Comparison of ENCODE assay signal across 8 mouse cellular contexts in genomic region chr16:49616263-49616872, GRCm38 (mm10).
DNase-seq lines count a peak whose midpoint lies in the region; ATAC-seq lines count a peak whose summit lies in the region.

No protein-coding gene starts in this region.

- H3K9ac ChIP-seq in kidney, embryonic 16.5 days (replicated peaks; ENCODE audit: low read length), result no peak overlapping the region

- no peak for ATAC-seq in kidney, embryonic 16.5 days (ENCODE audit: low FRiP score, low TSS enrichment)

- no peaks in the 10 kb centered on the region for H3K4me1 ChIP-seq in kidney, embryonic 16.5 days (ENCODE audit: insufficient read depth, low read length)

- DNase-seq in kidney, adult 11 months, result no peak
- DNase-seq in NIH3T3 (ENCODE audit: low read depth), result peak; percentile 4
- DNase-seq in cerebellum, postnatal 10 days, result peak; percentile 66 to 67
- DNase-seq in heart, postnatal 36 days, result peak; percentile 3 to 12
- no peak for DNase-seq in T-cell, adult 2 months (ENCODE audit: low spot score)
- DNase-seq in spleen, postnatal 10 days (ENCODE audit: low spot score in 2 of 2), result no peak
- DNase-seq in adrenal gland, adult 2 months, result no peak

- H3K36me3 ChIP-seq in kidney, embryonic 16.5 days (ENCODE audit: insufficient read depth, low read length), result no peaks in the 10 kb centered on the region

- no peaks in the 10 kb centered on the region for H3K27me3 ChIP-seq in kidney, embryonic 16.5 days (ENCODE audit: insufficient read depth, low read length)

- H3K9me3 ChIP-seq in kidney, embryonic 16.5 days (ENCODE audit: low read length), result peaks cover 7% of the 10 kb centered on the region

- H3K4me2 ChIP-seq in kidney, embryonic 16.5 days (replicated peaks; ENCODE audit: low read depth, low read length), result peak overlapping the region; percentile 23; the same call in 1 of the 2 replicates

- intact Hi-C loops in heart, postnatal 36 days (cut with DNase I), result no loop called here

- WGBS in kidney, embryonic 16.5 days, result 76% methylated on average over 13 of the region's 13 CpGs

- no peak overlapping the region for H3K27ac ChIP-seq in kidney, embryonic 16.5 days (ENCODE audit: low read length)

- no peak overlapping the region for H3K4me3 ChIP-seq in kidney, embryonic 16.5 days (ENCODE audit: low read length)

Comparison
In these comparisons a context has a peak if more than half of its experiments do, and no peak if none do; other contexts are left out.
1. DNase-seq: peak in NIH3T3 (single experiment), cerebellum, postnatal 10 days (2 of 2) and heart, postnatal 36 days (2 of 2); none in kidney, adult 11 months (single experiment), T-cell, adult 2 months (single experiment), spleen, postnatal 10 days (0 of 2) and adrenal gland, adult 2 months (single experiment).